Mouse (Mus musculus): ENCODE measurements around the gene Mad1l1.
"Not testable (repeated sequence)": the region's sequence is repeated elsewhere in the genome, so short reads cannot be mapped to it uniquely, and the experiment has no call there.

Mad1l1 gene

DNA sequence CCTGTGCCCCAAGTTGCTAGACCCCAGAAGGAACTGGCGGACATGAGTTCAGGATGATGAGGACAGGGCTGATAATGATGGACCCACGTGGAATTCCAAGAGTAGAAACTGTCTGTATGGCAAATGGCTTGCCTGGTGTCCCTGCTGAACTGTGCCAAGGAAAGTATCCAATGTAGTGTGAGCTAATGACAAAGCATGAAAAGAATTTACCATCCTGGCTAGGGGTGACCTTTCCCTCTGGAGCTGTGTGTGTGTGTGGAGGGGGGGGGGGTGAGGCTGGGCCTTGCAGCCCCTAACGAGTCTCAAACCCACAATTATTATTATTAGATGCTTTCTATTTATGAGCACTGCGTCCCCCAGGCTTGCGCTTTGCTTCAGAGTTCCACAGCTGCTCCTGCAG is 307.7 kb downstream of the Mad1l1 start:
- DNase-seq (ENCODE audit: low read depth, low spot score): no peak

DNA sequence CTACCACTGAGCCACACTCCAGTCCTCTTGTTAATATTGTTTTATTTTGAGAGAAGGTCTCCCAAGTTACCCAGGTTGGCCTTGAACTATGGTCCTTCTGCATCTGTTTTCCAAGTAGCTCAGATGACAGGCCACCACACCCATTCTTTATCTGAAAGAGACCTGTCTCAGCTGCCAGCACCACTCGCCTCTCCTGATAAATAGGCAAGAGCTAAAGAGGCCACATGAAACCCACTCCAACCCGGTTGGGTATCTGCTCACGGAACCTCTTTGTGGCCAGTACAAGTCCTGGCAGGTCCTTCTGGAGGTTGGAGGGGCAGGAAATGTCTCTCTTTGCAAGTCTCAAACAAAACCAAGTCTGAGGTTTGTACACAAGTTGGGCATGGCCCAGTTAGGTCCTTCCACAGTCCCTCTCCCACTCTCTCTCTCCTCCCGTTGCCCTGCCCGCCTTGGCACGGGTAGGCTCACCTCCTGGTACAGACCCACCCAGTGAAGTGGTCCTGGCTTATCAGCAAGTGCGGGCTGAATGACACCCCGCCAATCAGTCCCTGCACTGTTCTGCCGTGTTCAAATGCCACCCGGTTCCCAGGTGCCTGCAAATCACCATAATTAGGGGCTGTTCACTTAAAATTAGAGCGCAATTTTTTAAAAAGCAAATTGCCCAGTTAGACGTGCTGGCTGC is 308.9 kb downstream of the Mad1l1 start:
- DNase-seq (ENCODE audit: low read depth, low spot score): no peak

DNA sequence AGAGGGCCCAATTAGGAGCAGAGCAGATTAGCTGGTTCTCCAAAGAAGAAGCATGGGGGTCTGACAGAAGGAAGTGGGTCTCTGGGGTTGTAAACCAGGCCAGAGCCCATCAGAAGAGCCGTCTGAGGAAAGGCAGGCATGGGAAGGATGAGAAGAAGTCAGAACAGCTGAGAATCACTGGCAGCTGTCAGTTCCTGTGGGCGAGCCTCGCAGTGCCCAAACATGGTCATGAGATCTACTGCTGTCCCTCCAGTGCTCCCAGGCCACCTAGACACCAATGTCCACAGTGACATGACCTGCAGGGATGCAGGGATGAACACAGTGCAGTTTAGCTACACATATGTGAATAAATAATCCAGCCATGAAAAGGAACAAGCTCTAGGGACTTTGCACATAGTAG is 310.9 kb downstream of the Mad1l1 start:
- DNase-seq (ENCODE audit: low read depth, low spot score): no peak

DNA sequence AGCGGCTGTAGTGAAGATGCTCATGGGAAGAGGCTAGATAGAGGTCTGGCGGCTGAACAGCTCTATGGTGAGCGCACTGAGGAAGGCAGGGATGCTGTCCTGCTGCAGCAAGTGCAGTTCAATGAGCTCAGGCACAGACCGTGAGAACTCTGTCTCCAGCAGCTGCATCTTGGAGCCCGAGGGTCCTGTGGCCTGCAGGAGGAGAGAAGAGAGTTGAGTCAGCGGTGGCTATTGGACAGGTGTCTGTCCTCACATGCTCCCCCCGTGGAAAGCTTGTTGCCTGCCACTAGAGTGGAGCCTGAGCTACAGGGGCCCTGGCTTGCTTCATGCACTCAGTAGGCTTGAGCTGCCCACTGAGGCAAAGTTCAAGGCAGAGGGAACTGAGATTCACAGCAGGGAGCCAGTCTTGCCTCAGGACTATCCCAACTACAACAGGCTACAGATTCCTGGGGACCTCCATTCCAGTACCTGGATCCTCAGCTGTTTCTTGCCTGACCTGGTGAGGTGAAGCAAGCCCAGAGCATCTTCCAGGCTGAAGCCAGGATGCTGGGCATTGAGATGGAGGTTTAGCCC is 312.2 kb downstream of the Mad1l1 start:
- no peak for DNase-seq (ENCODE audit: low read depth, low spot score)

DNA sequence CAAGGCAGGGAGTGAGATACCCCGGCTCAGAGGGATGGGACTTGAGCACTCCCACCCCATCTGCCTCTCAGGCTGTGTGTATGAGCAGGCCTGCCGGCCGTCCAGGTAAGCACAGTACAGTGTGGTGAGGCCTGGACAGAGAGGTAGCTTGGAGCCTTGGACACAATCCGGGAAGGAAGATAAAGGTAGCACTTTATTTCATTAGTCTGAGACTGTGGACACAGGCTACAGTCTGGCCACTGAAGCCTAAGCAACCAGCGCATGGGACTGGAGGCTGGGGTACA is 312.9 kb downstream of the Mad1l1 start:
- DNase-seq (ENCODE audit: low read depth, low spot score): no peak

DNA sequence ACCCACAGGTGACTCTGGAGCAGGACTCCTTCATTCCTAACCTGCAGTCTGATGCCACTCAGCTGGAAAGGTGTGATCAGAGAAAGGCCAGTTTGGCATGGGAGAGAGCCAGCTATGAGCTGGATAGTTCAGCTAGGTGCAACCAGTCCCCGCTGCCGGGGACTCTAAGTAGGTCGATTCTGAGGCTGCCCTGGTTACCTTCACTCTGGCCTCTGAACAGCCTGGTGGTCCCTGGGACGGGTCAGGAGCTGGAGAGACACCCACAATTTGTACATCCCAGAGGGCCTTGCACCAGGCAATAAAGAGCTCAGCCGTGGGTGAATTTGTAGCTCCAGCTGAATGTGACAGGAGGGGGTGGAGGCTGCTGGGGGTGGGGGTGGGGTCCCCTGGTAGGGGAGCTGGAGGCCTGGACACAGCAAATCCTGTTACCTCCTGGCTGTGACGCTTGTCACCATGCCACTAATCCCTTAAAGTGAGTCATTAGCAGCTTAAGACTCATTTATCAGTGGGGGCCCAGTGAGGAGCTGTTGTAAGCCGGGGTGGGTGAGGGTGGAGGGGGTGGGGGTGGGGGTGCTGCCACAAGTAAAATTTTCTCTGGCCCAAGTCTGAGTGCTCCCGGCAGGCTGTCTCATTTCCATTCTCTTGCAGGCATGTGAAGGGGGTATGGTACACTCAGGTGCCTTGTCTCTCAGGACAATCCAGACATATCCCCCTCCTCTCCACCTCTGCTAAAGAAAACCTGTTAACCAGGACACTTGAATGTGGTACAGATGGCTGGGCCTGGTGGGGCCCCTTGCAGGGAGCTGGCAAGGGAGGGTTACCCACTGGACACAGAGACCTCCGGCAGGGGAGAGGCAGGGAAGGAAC is 313.5 kb downstream of the Mad1l1 start:
- DNase-seq (ENCODE audit: low read depth, low spot score): no peak

DNA sequence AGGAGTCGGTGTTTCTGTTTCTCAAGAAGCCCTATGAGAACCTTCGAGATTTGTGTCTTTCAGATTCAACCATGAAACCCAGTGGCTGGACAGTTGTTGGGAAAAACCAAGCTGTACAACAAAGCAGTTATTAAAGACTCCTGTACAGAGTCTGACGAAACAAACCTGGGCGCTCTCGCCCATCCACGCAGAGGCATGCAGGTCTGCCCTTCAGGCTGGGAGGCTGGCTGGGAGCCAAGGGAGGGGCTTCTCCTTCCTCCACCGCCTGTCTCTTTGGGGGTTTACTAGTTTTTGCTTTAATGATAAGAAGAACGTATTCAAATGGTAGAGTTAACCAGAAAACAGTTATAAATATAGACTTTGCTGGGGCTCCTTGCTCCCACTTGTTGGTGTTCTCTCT is 314.5 kb downstream of the Mad1l1 start:
- DNase-seq (ENCODE audit: low read depth, low spot score): no peak

DNA sequence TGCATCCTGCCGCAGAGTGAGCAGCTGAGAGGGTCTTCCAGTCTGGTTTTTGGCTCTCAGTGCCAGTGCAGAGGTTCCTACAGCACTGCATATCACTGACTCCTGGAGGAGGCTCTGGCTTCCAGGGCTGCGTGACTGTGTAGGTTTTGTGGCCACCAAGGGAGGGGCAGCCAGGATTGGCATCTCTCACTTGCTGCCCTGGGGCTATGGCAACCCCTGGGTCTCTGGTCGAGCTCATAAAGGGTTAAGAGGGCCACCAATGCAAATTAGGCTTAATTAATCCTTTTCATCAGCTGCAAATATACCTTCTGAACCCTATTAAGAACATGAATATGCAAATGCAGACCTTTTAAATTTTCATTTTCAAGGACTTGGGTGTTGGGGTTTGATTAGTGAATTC is 318.8 kb downstream of the Mad1l1 start:
- no peak for DNase-seq (ENCODE audit: low read depth, low spot score)

DNA sequence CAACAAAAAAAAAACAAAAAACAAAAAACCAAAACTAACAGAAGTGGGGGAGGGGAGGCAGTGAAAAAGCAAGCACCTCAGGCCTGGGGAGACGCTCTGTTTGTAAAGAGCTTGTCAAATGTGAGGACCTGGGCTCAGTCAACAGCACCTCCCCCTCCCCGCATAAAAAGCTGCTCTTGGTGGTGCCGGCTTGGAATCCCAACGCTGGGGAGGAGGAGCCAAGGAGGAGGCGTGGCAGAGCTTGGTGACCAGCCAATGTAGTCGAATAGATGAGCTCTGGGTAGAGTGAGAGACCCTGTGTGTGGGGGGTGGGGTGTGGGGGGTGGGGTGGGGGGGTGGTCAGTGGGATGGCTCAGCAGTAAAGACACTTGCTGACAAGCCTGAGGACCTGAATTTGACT is 322.4 kb downstream of the Mad1l1 start:
- no peak for DNase-seq (ENCODE audit: low read depth, low spot score)

DNA sequence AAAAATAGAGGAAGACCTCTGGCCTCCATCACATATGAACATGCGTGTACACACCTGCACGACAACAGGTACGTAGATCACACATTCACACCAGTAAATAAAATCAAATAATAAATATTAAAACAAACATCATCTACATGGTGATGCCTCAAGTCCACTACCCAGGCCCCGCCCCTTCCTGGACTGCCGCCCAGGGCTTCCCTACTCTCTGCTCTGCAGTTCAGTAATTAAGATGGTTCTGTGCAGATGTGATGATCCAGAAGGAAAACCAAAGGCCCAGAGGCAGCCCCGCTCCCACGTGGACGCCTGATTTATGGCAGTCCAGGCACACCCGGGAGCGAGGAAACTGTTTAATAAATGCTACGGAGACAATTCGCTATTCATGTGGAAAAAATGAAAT is 323.0 kb downstream of the Mad1l1 start:
- not testable (repeated sequence) for DNase-seq (ENCODE audit: low read depth, low spot score)

DNA sequence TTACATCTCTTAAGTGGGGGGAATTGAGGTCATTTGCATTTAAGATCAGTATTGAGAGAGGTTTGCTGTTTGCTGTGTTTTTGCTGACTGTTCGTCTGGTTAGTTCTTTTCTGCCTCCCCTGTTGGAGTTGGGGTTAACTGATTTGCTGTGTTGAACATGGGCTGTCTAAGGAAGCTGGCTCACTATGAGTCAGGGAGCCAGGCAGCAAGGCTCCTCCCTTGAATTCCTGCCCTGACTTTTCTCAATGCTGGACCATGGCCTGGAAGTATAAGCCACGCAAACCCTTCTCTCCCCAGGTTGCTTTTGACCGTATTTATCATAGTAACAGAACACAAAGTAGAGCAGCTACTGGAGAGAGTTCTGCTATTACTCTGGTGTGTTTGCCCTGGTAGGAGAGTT is 329.8 kb downstream of the Mad1l1 start:
- DNase-seq (ENCODE audit: low read depth, low spot score): no peak

DNA sequence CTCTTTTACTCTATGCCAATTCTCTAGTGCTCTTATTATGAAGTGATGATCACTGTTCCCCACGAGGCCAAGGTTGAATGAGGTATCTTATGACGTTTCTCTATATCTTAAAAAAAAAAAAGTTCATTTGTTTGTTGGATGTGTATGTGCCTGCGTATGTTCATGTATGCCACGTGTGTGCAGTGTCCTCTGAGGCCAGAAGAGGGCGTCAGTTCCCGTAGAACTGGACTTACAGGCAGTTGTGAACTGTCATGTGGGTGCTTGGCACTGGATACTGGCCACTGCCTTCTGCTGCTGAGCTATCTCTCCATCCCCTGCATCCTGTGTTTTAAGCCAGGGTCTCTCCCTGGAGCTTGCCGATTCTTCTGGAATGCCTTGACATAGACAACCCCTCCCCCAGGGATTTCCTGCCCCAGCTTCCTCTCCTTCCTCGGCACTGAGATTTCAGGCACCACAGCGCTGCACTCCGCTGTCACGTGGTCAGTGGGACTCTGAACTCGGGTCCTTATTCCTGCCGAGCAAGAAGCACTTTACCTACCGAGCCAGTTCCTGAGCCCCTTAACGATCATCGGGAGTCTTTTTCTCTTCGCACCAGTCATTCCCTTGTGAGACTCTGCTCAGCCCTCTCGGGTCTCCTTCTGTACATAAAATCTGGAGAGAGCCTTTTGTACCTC is 336.1 kb downstream of the Mad1l1 start:
- DNase-seq (ENCODE audit: low read depth, low spot score): no peak

DNA sequence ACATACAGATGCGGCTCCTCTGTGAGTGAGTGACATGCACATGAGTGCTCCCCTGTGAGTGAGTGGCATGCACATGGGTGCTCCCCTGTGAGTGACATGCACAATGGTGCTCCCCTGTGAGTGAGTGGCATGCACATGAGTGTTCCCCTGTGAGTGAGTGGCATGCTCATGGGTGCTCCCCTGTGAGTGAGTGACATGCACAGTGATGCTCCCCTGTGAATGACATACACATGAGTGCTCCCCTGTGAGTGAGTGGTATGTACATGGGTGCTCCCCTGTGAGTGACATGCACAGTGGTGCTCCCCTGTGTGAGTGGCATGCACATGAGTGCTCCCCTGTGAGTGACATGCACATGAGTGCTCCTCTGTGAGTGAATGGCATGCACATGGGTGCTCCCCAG is 339.4 kb downstream of the Mad1l1 start:
- peak; percentile 54 for DNase-seq (ENCODE audit: low read depth, low spot score)

DNA sequence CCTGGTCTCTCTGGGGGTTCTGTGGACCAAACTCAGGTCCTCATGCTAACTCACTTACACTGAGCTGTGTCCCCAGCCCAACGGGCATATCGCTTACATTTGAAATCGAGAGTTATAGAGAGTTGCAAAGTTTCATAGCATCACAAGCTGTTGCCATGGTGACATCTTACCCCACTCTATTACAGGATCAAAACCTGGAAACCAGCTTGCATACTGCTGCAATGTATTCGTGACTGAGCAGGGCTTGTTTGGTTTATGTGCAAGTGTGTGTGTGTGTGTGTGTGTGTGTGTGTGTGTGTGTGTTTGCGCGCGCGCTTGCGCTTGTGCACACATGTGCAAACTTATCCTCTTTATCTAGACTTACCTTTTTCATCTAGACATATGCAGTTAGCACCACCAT is 342.0 kb downstream of the Mad1l1 start:
- DNase-seq (ENCODE audit: low read depth, low spot score): no peak

DNA sequence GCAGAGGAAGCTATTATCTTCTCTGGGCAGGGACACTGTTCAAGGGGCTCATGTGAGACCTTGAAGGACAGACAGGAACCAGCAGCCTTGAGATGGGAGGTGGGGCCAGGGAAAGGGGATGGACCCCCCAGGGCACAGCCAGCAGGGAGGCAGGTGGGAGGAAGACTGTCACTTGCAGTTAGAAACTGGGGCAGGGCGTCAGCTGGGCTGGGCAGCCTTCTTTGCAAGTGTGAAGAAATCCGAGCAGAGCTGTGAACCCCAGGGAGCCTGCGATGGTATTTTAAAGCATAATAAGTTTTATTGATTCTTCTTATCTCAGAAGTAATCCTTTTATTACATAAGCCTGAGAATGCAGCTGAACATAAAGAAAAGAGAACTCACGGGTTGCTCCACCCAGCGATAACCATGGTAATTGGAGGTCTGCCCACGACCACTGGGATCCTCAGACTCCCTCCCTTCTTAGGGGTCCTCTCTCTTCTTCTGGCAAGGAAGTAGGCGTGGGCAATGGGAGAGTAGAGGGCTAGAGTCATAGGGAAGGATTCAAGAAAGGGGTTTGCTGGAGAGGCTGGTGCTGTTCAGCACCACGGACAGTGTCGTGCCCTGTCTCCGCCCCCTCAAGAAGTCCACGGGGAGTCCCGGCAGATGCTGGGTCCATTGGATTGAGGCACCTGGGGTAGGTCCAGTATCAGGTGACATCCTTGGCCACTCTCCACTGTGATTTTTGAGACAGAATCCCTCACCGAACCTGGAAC is 342.7 kb downstream of the Mad1l1 start:
- peak; percentile 22 for DNase-seq (ENCODE audit: low read depth, low spot score)

DNA sequence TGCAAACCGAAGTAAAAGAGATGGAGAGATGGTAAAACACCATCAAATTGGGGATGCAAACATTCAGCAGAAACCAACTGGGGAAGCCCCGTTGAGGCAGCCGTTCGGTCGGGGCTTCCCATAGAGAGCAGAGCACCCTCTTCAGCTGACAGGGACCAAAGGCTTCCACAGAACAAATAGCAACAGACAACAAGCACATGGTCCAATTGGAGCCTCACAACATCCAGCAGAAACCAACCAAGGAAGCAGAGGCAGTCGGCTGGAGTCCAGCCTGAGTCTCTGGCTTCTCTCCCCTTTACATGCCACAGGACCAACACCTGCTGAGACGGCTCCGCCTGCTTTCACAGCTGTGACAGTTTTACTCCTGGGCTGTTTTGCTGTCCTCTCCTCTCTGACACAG is 343.9 kb downstream of the Mad1l1 start:
- DNase-seq (ENCODE audit: low read depth, low spot score): peak; percentile 37

DNA sequence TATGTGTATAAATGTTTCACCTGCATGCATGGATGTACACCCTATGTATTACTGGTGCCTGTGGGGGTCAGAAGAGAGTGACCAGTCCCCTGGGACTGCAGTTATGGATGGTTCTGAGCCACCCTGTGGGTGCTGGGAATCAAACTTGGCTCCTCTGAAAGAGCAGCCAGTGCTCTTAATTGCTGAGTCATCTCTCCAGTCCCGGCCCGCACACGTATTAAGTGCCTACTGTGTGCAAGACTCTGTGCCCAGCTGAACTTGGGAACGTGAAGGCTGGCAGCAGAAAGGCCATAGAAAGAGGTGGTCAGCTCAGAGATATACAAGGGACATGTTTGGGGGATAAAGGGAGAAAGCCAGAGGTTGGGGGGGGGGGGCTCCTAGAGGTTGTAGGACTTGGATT is 344.8 kb downstream of the Mad1l1 start:
- no peak for DNase-seq (ENCODE audit: low read depth, low spot score)

DNA sequence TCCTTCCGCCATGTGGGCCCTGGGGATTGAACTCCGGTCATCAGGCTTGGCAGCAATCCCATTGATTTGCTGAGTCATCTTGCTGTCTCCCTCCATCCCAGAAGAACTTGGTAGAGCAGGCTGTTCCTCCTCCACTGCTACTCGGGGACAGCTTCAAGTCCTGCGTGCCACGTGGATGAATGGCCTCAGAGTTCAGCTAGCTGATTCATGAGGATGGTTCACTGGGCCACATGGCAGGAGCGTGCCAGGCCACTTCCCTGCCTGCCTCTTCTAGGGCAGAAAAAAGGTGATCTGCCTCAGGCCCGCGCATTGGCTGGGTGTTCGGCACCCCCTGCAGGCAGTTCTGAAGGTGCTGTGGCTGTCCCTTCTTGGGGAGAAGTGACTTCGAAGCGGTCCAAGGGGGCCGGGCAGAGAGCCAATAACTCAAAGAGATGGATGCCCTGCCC is 351.1 kb downstream of the Mad1l1 start:
- DNase-seq (ENCODE audit: low read depth, low spot score): peak; percentile 31

DNA sequence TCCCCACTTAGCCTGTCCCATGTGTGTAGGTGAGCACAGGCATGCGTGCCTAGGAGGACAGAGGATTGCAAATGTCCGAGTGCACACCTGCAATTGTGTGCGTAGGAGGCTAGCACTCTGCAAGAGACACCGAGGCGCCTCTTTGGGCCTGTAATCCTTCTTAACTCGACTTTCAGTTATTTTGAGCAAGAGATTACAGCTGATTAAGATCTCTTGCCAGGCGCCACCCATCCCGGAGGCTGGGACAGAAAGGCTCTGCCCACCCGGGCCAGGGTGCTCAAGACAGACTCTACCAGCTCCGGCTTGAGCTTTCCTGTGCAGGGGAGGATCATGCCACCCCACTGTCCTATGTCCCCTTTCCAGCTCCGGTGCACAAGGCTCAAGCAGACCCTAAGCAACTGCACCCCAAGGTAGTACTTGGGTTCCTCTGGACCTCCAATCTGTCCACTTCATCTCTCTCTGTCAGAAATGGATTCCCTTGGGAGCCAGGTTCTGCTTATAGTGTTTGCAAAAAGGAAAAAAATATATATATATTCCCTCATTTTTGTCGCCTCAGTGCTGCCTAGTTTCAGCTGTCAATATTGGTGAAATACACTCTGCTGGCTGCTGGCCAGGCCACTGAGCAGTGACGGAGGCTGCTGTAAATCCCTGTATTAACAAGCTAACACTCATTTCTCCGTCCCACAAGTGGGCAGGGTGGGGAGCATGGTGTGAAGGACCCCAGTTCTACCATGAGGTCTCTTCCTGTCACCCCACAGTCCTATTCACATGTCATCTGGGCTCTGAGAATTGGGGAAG is 352.0 kb downstream of the Mad1l1 start:
- DNase-seq (ENCODE audit: low read depth, low spot score): no peak

DNA sequence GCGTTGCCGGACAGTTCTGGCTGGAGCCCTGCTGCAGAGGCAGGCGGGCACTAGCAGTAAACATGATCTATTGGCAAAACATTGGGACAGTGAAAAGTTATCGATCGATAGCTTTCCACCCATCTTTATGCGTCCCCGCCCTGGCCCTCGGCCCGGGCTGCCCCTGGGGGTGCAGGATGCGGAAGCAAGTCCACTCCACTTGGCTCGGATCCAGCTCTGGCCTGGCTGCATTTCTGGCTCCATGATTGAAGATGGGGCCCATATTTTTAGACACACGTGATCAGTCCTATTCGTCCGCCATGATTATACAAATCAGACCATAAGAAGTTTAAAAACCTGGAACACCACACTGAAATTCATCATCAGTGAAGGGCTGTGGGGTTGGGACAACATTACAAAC is 355.8 kb downstream of the Mad1l1 start:
- DNase-seq (ENCODE audit: low read depth, low spot score): no peak

DNA sequence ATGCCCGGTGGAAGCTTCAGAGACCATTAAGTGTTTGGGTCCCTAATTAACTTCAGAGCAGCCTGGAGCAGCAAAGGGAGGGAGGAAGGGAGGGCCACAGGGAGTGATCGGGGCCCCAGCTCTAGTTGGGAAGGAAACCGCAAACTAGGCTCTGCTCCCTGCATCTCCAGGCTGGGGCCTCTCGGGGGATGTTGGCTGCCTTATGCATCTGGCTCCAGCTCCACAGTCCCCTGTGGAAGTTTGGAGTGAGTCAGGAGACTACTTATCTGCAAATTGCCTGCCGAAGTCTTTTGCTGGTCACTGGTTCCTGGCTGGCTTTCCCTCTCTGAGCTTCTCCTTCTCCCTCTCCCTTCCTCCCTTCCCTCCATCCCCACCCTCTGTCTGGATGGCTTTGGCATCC is 357.0 kb downstream of the Mad1l1 start:
- no peak for DNase-seq (ENCODE audit: low read depth, low spot score)
